24 mouse cellular contexts compared by ENCODE assay signal in the genomic region with DNA sequence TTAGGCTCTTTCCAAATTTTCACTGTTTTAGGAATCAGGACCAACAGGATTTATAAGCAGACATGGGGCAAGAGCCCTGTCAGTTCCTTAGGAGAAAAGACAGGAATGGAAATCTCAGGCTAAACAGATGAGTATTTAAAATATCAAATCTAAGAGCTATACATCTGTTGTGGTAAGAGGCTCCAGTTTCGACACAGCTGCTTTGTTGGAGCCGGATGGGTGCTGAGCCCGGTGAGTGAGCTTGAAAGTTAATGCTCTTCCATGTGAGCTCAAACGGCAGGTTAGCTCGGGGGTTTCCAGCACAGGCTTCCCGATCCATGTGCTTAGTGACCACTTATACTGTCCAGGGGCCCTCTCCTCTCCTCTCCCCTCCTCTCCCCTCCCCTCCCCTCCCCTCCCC.
"Had no signal": no experiment of that assay in that cellular context is flagged by ENCODE, and none has a peak within 500 bp of the region (broad histone marks: within the 10 kb centered on the region; RNA-seq: fewer than 3 reads in every experiment).

No protein-coding gene starts in this region.

- H3K36me3 ChIP-seq: heart, embryonic 13.5 days; heart, embryonic 15.5 days; hindbrain, embryonic 13.5 days; hindbrain, embryonic 15.5 days; kidney, embryonic 15.5 days; limb, embryonic 13.5 days; limb, embryonic 15.5 days had no signal

- ATAC-seq: hindbrain, postnatal 0 days; intestine, embryonic 16.5 days had no signal

- H3K9me3 ChIP-seq: heart, embryonic 13.5 days; heart, embryonic 15.5 days; hindbrain, embryonic 13.5 days; hindbrain, embryonic 15.5 days; kidney, embryonic 15.5 days; limb, embryonic 13.5 days; limb, embryonic 15.5 days had no signal

- H3K27ac ChIP-seq: heart, embryonic 13.5 days; heart, embryonic 15.5 days; hindbrain, embryonic 13.5 days; hindbrain, embryonic 15.5 days; hindbrain, postnatal 0 days; kidney, embryonic 15.5 days; kidney, postnatal 0 days; limb, embryonic 13.5 days; limb, embryonic 15.5 days had no signal

- H3K9ac ChIP-seq: heart, embryonic 13.5 days; heart, embryonic 15.5 days; hindbrain, embryonic 13.5 days; hindbrain, embryonic 15.5 days; kidney, embryonic 15.5 days; limb, embryonic 13.5 days; limb, embryonic 15.5 days had no signal

- H3K27me3 ChIP-seq: heart, embryonic 13.5 days; heart, embryonic 15.5 days; hindbrain, embryonic 13.5 days; hindbrain, embryonic 15.5 days; kidney, embryonic 15.5 days; limb, embryonic 13.5 days; limb, embryonic 15.5 days had no signal

- H3K4me1 ChIP-seq: hindbrain, embryonic 13.5 days; hindbrain, embryonic 15.5 days; limb, embryonic 13.5 days; limb, embryonic 15.5 days had no signal

- DNase-seq: gastrocnemius, postnatal 14 days; gastrocnemius, postnatal 36 days; heart, adult 18-20 months; heart, postnatal 14 days; heart, postnatal 36 days; kidney, adult 11 months; kidney, adult 2 months; kidney, adult 9 months; kidney, postnatal 14 days; kidney, postnatal 36 days; layer of hippocampus, adult 9-11 months; layer of hippocampus, postnatal 36 days; left cerebral cortex, postnatal 4 days had no signal

- H3K4me2 ChIP-seq: heart, embryonic 11.5 days; heart, embryonic 13.5 days; heart, embryonic 15.5 days; hindbrain, embryonic 13.5 days; hindbrain, embryonic 15.5 days; kidney, embryonic 15.5 days; limb, embryonic 13.5 days; limb, embryonic 15.5 days had no signal

- H3K4me3 ChIP-seq: heart, embryonic 13.5 days; heart, embryonic 15.5 days; hindbrain, embryonic 13.5 days; hindbrain, embryonic 15.5 days; kidney, embryonic 15.5 days; limb, embryonic 13.5 days; limb, embryonic 15.5 days had no signal
